Mouse (Mus musculus): ENCODE results near the gene Tbc1d17.
A peak's percentile ranks its signal among the peaks of the same experiment; 100 is the strongest.

The Tbc1d17 gene

GRCm38 (mm10) chr7:44853065-44853464, 4.2 kb upstream of the Tbc1d17 start:
- no peak for DNase-seq (ENCODE audit: low spot score)

GRCm38 (mm10) chr7:44852259-44853027, 3.6 kb upstream of the Tbc1d17 start:
- DNase-seq (ENCODE audit: low spot score): no peak

- DNase-seq (ENCODE audit: low spot score): no peak
These were observed 2.9 kb upstream of the Tbc1d17 start for GRCm38 (mm10) chr7:44851625-44852234.

GRCm38 (mm10) chr7:44850789-44851624, 2.1 kb upstream of the Tbc1d17 start:
- DNase-seq (ENCODE audit: low spot score): no peak

- DNase-seq (ENCODE audit: low spot score): peak; percentile 91
These were observed 1.3 kb upstream of the Tbc1d17 start for GRCm38 (mm10) chr7:44850146-44850545.

GRCm38 (mm10) chr7:44849416-44850111, 685 bp upstream of the Tbc1d17 start:
- peak; percentile 94 for DNase-seq (ENCODE audit: low spot score)

GRCm38 (mm10) chr7:44847772-44848171, 1.1 kb downstream of the Tbc1d17 start:
- DNase-seq (ENCODE audit: low spot score): no peak

- no peak for DNase-seq (ENCODE audit: low spot score)
These were observed 2.1 kb downstream of the Tbc1d17 start for GRCm38 (mm10) chr7:44846804-44847203.

GRCm38 (mm10) chr7:44845006-44845405, 3.9 kb downstream of the Tbc1d17 start:
- DNase-seq (ENCODE audit: low spot score): no peak

GRCm38 (mm10) chr7:44841825-44842463, 6.9 kb downstream of the Tbc1d17 start:
- no peak for DNase-seq (ENCODE audit: low spot score)

- no peak for DNase-seq (ENCODE audit: low spot score)
These were observed 8.5 kb downstream of the Tbc1d17 start for GRCm38 (mm10) chr7:44840426-44840825.

GRCm38 (mm10) chr7:44839491-44840191, 9.2 kb downstream of the Tbc1d17 start:
- DNase-seq (ENCODE audit: low spot score): peak; percentile 55

- DNase-seq (ENCODE audit: low spot score): no peak
These were observed 9.7 kb downstream of the Tbc1d17 start for GRCm38 (mm10) chr7:44839171-44839490.

GRCm38 (mm10) chr7:44838073-44838472, 10.8 kb downstream of the Tbc1d17 start:
- no peak for DNase-seq (ENCODE audit: low spot score)

- DNase-seq (ENCODE audit: low spot score): no peak
These were observed 12.3 kb downstream of the Tbc1d17 start for GRCm38 (mm10) chr7:44836423-44837053.

GRCm38 (mm10) chr7:44836016-44836404, 12.9 kb downstream of the Tbc1d17 start:
- DNase-seq (ENCODE audit: low spot score): no peak

- DNase-seq (ENCODE audit: low spot score): no peak
These were observed 13.4 kb downstream of the Tbc1d17 start for GRCm38 (mm10) chr7:44835373-44836015.

- DNase-seq (ENCODE audit: low spot score): no peak
These were observed 16.1 kb downstream of the Tbc1d17 start for GRCm38 (mm10) chr7:44832763-44833162.

- no peak for DNase-seq (ENCODE audit: low spot score)
These were observed 20.2 kb downstream of the Tbc1d17 start for GRCm38 (mm10) chr7:44828706-44829105.

- no peak for DNase-seq (ENCODE audit: low spot score)
These were observed 22.1 kb downstream of the Tbc1d17 start for GRCm38 (mm10) chr7:44826771-44827170.
